Mouse (Mus musculus): ENCODE measurements around the gene Plxnc1.

Plxnc1 gene

GRCm38 (mm10) chr10:94883216-94883615, 61.4 kb downstream of the Plxnc1 start:
- no peak for DNase-seq (ENCODE audit: extremely low read depth, insufficient read length, low spot score)

GRCm38 (mm10) chr10:94871506-94871905, 73.1 kb downstream of the Plxnc1 start:
- no peak for DNase-seq (ENCODE audit: extremely low read depth, insufficient read length, low spot score)

- DNase-seq (ENCODE audit: extremely low read depth, insufficient read length, low spot score) = no peak
These were observed 73.5 kb downstream of the Plxnc1 start for GRCm38 (mm10) chr10:94871102-94871501.

- DNase-seq (ENCODE audit: extremely low read depth, insufficient read length, low spot score) = no peak
These were observed 77.4 kb downstream of the Plxnc1 start for GRCm38 (mm10) chr10:94866995-94867856.

- DNase-seq (ENCODE audit: extremely low read depth, insufficient read length, low spot score) = no peak
These were observed 79.4 kb downstream of the Plxnc1 start for GRCm38 (mm10) chr10:94865206-94865605.

GRCm38 (mm10) chr10:94864199-94864928, 80.3 kb downstream of the Plxnc1 start:
- no peak for DNase-seq (ENCODE audit: extremely low read depth, insufficient read length, low spot score)

GRCm38 (mm10) chr10:94863251-94863650, 81.4 kb downstream of the Plxnc1 start:
- no peak for DNase-seq (ENCODE audit: extremely low read depth, insufficient read length, low spot score)

GRCm38 (mm10) chr10:94860870-94861269, 83.8 kb downstream of the Plxnc1 start:
- no peak for DNase-seq (ENCODE audit: extremely low read depth, insufficient read length, low spot score)

- no peak for DNase-seq (ENCODE audit: extremely low read depth, insufficient read length, low spot score)
These were observed 86.2 kb downstream of the Plxnc1 start for GRCm38 (mm10) chr10:94858277-94859033.

- no peak for DNase-seq (ENCODE audit: extremely low read depth, insufficient read length, low spot score)
These were observed 94.1 kb downstream of the Plxnc1 start for GRCm38 (mm10) chr10:94850565-94850964.

GRCm38 (mm10) chr10:94849930-94850329, 94.7 kb downstream of the Plxnc1 start:
- DNase-seq (ENCODE audit: extremely low read depth, insufficient read length, low spot score) = no peak

- no peak for DNase-seq (ENCODE audit: extremely low read depth, insufficient read length, low spot score)
These were observed 95.3 kb downstream of the Plxnc1 start for GRCm38 (mm10) chr10:94849360-94849759.

GRCm38 (mm10) chr10:94848344-94848743, 96.3 kb downstream of the Plxnc1 start:
- DNase-seq (ENCODE audit: extremely low read depth, insufficient read length, low spot score) = no peak

- DNase-seq (ENCODE audit: extremely low read depth, insufficient read length, low spot score) = no peak
These were observed 98.0 kb downstream of the Plxnc1 start for GRCm38 (mm10) chr10:94846501-94847105.

GRCm38 (mm10) chr10:94844692-94845091, 99.9 kb downstream of the Plxnc1 start:
- DNase-seq (ENCODE audit: extremely low read depth, insufficient read length, low spot score) = no peak

GRCm38 (mm10) chr10:94835874-94836273, 108.8 kb downstream of the Plxnc1 start:
- no peak for DNase-seq (ENCODE audit: extremely low read depth, insufficient read length, low spot score)

GRCm38 (mm10) chr10:94829407-94829806, 115.2 kb downstream of the Plxnc1 start:
- DNase-seq (ENCODE audit: extremely low read depth, insufficient read length, low spot score) = peak; percentile 31

- no peak for DNase-seq (ENCODE audit: extremely low read depth, insufficient read length, low spot score)
These were observed 115.9 kb downstream of the Plxnc1 start for GRCm38 (mm10) chr10:94828734-94829230.

GRCm38 (mm10) chr10:94827890-94828733, 116.5 kb downstream of the Plxnc1 start:
- no peak for DNase-seq (ENCODE audit: extremely low read depth, insufficient read length, low spot score)

GRCm38 (mm10) chr10:94827325-94827724, 117.3 kb downstream of the Plxnc1 start:
- no peak for DNase-seq (ENCODE audit: extremely low read depth, insufficient read length, low spot score)

Measured in 3134 (cell line).